Comparison of ENCODE assay signal across 18 mouse cellular contexts in genomic region chr15:62448116-62448515, GRCm38 (mm10).
DNase-seq lines count a peak whose midpoint lies in the region; TF ChIP-seq lines count a peak whose summit lies in the region.
"Had no signal": no experiment of that assay in that cellular context is flagged by ENCODE, and none has a peak within 500 bp of the region (broad histone marks: within the 10 kb centered on the region; RNA-seq: fewer than 3 reads in every experiment).

No protein-coding gene starts in this region.

- intact Hi-C loops in gastrocnemius, adult 2 months (cut with DNase I), result no loop called here
- intact Hi-C loops in gastrocnemius, postnatal 14 days (cut with DNase I; ENCODE audit: low total_unique reads), result no loop called here

- H3K27ac ChIP-seq in gastrocnemius, adult 2 months, result no peak overlapping the region
- H3K27ac ChIP-seq: embryonic facial prominence, embryonic 12.5 days; forebrain, embryonic 15.5 days; heart, embryonic 10.5 days; hindbrain, embryonic 12.5 days; kidney, postnatal 0 days had no signal

- no peak overlapping the region for H3K4me3 ChIP-seq in gastrocnemius, adult 2 months
- H3K4me3 ChIP-seq: embryonic facial prominence, embryonic 12.5 days; forebrain, embryonic 15.5 days; heart, embryonic 10.5 days; hindbrain, embryonic 12.5 days had no signal

- TF ChIP-seq CTCF in gastrocnemius, adult 2 months (IDR thresholded peaks at IDR 0.05), result no peak

- DNase-seq in adrenal gland, postnatal 14 days, result peak; percentile 26
- DNase-seq in adrenal gland, adult 18-20 months (ENCODE audit: low spot score in 2 of 2), result no peak
- peak; percentile 12 to 59 for DNase-seq in cerebellum, postnatal 14 days
- DNase-seq in cerebellum, adult 9-11 months, result no peak
- peak; percentile 31 for DNase-seq in gastrocnemius, adult 2 months
- no peak for DNase-seq in gastrocnemius, postnatal 14 days
- DNase-seq in telencephalon, adult 2 months (ENCODE audit: low read depth, low spot score), result peak; percentile 13
- DNase-seq: adrenal gland, postnatal 25 days; gastrocnemius, postnatal 36 days; heart, adult 18-20 months; heart, postnatal 10 days; heart, postnatal 4 days; kidney, adult 9 months had no signal

Comparison
In these comparisons a context has a peak if more than half of its experiments do, and no peak if none do; other contexts are left out.
1. DNase-seq: peak in adrenal gland, postnatal 14 days (single experiment), cerebellum, postnatal 14 days (2 of 2), gastrocnemius, adult 2 months (single experiment) and telencephalon, adult 2 months (single experiment); none in adrenal gland, adult 18-20 months (0 of 2), cerebellum, adult 9-11 months (single experiment) and gastrocnemius, postnatal 14 days (single experiment).